Mouse (Mus musculus) liver, postnatal 0 days (tissue): ENCODE data around the gene Abtb1.

Experiments
- CTCF ChIP-seq: sonication (generic); IDR thresholded peaks from 2 replicates; pipeline ENCODE4 v1.5.1; 2016; ENCODE audit warnings: antibody characterized with exemption, low read depth
- EP300 ChIP-seq: IDR thresholded peaks from 2 replicates; pipeline ENCODE4 v1.6.1; 2016; ENCODE audit warnings: antibody characterized with exemption, low read depth, mild to moderate bottlenecking

- TF ChIP-seq CTCF: no peak
- no peak for TF ChIP-seq EP300
Measured at GRCm38 (mm10) chr6:88800735-88801134, 41.0 kb downstream of the Abtb1 start.
